Mouse (Mus musculus) neural tube, embryonic 13.5 days (tissue): Measurements from ENCODE around the gene Bclaf1. TPM values are rescaled to one million over a fixed set of nuclear protein-coding genes. Genes with fewer than 3 reads are reported as not detected.

Experiments used
- ATAC-seq: fragments of 200-750 bp; cut with Nextera tagmentation; 2 replicates; pipeline ENCODE4 v1.8.0; 2017; ENCODE audit warnings: low read depth, mild to moderate bottlenecking, moderate TSS enrichment, moderate library complexity
- H3K27ac ChIP-seq: fragments of 300-500 bp; sonication (generic); replicated peaks from 2 replicates; pipeline ENCODE4 v1.5.1; 2015; ENCODE audit warnings: moderate library complexity, mild to moderate bottlenecking, inconsistent platforms
- H3K27me3 ChIP-seq: fragments of 300-500 bp; sonication (generic); 2 replicates; pipeline ENCODE4 v1.6.1; 2015; ENCODE audit warnings: mild to moderate bottlenecking, inconsistent platforms
- H3K36me3 ChIP-seq: fragments of 300-500 bp; sonication (generic); 2 replicates; pipeline ENCODE4 v1.6.1; 2015; ENCODE audit warnings: mild to moderate bottlenecking, inconsistent platforms
- H3K4me1 ChIP-seq: fragments of 300-500 bp; sonication (generic); replicated peaks from 2 replicates; pipeline ENCODE4 v1.6.1; 2015; ENCODE audit warnings: inconsistent platforms
- H3K4me2 ChIP-seq: fragments of 300-500 bp; sonication (generic); 2 replicates; pipeline ENCODE4 v1.6.1; 2015; ENCODE audit warnings: inconsistent platforms, mild to moderate bottlenecking, moderate library complexity
- H3K4me3 ChIP-seq: fragments of 300-500 bp; sonication (generic); 2 replicates; pipeline ENCODE4 v1.5.1; 2015; ENCODE audit warnings: mild to moderate bottlenecking, inconsistent platforms
- H3K9ac ChIP-seq: fragments of 300-500 bp; sonication (generic); 2 replicates; pipeline ENCODE4 v1.6.1; 2015; ENCODE audit warnings: moderate library complexity, mild to moderate bottlenecking, inconsistent platforms
- H3K9me3 ChIP-seq: fragments of 300-500 bp; sonication (generic); 2 replicates; pipeline ENCODE4 v1.6.1; 2016; ENCODE audit warnings: inconsistent platforms
- WGBS: fragments of 180-500 bp; shearing (Covaris S2); methylation state at CpG from one replicate; pipeline ENCODE4 v1.1.7; 2015; 5-methylcytosine and 5-hydroxymethylcytosine counted together
- polyA plus RNA-seq: library from polyadenylated mRNA; unstranded; fragments of >200 nt; fragmentation: Nextera tagmentation; extraction: Ambion mirVana; gene quantifications from 2 replicates; pipeline ENCODE4 v1.2.1, GENCODE M21; 2015

The Bclaf1 gene
- polyA plus RNA-seq, 1 experiment from 2014 or later, result 111 TPM

DNA sequence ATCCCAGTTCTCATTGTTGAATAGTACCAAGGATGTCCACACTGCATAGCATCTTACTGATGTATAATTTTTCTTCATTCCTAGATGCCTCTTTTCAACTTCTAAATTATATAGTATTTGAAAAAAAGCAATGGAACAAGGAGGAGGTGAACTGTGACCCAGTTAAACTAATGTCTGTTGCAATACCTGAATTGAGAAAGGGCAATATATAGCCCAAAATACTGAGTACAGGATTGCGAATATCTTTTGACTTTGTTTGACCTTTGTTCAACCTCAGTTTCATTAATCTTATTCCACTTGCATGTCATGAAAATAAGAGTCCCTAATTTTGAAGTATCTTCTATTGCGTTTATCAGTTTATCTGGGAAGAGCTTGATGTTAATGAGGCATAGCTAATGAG lies 19.0 kb downstream of the Bclaf1 start:
- Histone ChIP-seq H3K36me3 (peaks cover 68% of the 10 kb centered on the region), H3K4me3 (no peak overlapping the region), H3K9me3 (no peaks in the 10 kb centered on the region), H3K27ac (no peak overlapping the region), H3K27me3 (no peaks in the 10 kb centered on the region), H3K9ac (no peak overlapping the region), H3K4me2 (no peak overlapping the region), H3K4me1 (no peaks in the 10 kb centered on the region)
- 84% methylated on average over 2 of the region's 2 CpGs for WGBS
- no peak for ATAC-seq

DNA sequence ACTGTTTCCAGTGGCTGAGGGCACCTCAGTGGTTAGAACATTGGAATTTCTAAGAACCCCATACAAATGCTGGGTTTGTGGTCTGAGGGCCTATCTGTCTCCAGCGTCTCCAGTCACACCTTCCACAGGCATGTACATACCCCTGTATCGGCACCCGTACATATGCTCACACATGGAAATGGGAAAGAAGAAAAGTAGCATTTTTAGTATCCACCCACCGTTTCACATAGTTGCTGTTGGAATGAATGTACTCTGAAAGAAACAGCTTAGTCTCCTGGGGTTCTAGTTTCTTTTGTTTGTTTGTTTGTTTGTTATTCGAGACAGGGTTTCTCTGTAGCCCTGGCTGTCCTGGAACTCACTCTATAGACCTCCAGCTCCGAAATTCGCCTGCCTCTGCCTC lies 25.6 kb downstream of the Bclaf1 start:
- H3K36me3 ChIP-seq, result peaks cover 72% of the 10 kb centered on the region
- WGBS, result 92% methylated on average over 7 of the region's 7 CpGs
- ATAC-seq, result no peak
- H3K4me3 ChIP-seq, result no peak overlapping the region
- no peak overlapping the region for H3K9ac ChIP-seq
- no peaks in the 10 kb centered on the region for H3K9me3 ChIP-seq
- no peak overlapping the region for H3K4me2 ChIP-seq
- no peaks in the 10 kb centered on the region for H3K4me1 ChIP-seq
- no peak overlapping the region for H3K27ac ChIP-seq
- H3K27me3 ChIP-seq, result no peaks in the 10 kb centered on the region

DNA sequence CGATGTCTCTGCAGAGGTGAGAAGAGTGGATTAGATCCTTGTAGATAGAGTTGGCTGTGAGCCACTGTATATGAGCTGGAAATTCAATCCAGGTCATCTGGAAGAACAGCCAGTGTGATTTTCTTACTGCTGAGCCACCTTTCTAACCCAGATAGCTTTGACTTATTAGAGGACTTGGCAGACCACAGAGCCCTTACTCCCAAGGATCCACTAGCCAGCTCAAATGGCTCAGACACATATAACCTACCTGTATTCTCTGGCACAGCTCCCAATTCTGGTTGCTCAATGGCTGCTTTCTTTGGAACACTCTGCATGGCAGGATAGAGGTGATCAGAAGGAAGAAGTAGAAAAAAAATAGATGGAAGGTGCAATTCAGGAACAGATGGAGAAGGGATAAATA lies 33.5 kb downstream of the Bclaf1 start:
- WGBS, result 69% methylated on average over 1 of the region's 1 CpGs
- no peak for ATAC-seq
- no peaks in the 10 kb centered on the region for H3K27me3 ChIP-seq
- H3K4me2 ChIP-seq, result no peak overlapping the region
- H3K4me3 ChIP-seq, result no peak overlapping the region
- H3K9me3 ChIP-seq, result no peaks in the 10 kb centered on the region
- H3K36me3 ChIP-seq, result peaks cover 42% of the 10 kb centered on the region
- peaks cover 14% of the 10 kb centered on the region for H3K4me1 ChIP-seq
- no peak overlapping the region for H3K9ac ChIP-seq
- H3K27ac ChIP-seq, result no peak overlapping the region

DNA sequence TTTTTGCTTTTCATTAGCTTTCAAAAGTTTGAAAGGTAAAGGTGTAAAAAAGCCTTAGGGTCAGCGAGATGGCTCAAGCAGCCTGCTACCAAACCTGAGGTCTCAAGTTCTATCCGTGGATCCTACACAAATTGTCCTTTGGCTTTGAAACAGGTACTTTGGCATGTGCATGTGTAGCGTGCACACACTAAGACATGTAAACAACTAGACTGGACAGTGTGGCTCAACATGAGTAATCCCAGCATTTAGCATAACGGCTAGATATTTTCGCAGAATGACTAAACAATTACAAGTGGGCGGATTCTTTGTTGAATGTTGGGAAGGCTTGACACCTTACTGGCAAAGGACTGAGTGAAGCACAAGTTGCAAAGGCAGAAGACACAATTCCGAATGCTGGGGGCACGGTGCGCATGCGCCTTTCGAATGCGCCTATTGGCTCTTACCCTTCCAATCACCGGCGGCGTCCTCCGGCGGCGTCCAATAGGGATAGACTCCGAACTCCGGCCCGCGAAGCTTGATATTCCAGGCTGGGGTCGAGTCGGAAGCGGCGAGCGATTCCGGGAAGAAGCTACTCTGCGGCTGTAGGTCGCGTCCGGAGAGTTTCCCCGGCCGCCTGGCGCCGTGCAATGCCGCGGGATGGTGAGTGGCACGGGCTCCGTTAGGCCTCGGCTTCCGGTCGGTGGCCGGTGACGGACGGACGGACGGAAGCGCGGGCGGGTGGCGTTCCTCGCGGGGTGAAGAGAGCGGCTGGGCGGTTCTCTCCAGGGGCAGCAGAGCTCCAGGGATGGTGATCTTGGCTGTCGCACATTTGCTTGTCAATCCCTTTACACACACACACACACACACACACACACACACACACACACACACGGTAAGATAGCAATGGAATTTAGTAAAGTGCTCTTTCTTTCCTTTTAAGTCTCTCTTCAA lies 35.3 kb downstream of the Bclaf1 start, which contains the start of gene Mtfr2:
TSS of gene Mtfr2 (plus strand) at position 486 of the 930 bp plus-strand sequence.
- Histone ChIP-seq H3K9ac (peak within 1 kb of the TSS; percentile 47; the same call in 1 of the 2 replicates), H3K27me3 (no peaks in the 10 kb centered on the region), H3K4me2 (peak within 1 kb of the TSS; percentile 93), H3K36me3 (peaks cover 32% of the 10 kb centered on the region), H3K27ac (no peak within 1 kb of the TSS), H3K4me3 (peak within 1 kb of the TSS; percentile 50), H3K4me1 (peaks cover 14% of the 10 kb centered on the region), H3K9me3 (no peaks in the 10 kb centered on the region)
- peak; percentile 95 for ATAC-seq
- WGBS, result 2% methylated on average over 58 of the region's 58 CpGs

DNA sequence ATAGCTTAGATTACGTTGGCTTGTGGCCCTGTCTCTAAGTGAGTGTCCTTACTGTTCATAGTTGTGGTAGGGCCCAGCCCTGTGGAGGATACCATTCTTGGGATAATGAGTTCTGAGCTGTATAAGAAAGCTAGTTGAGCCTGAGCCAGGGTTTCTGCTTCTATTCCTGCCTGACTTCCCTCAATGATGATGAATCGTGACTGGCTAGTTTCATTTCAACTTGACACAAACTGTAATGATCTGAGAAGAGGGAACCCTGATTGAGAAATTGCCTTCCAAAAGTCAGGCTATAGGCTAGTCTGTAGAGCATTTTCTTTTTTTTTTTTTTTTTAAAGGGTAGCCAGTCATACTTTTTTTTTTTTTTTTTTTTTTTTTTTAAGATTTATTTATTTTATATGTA lies 36.6 kb downstream of the Bclaf1 start:
- no peak overlapping the region for H3K4me3 ChIP-seq
- no peak overlapping the region for H3K9ac ChIP-seq
- H3K36me3 ChIP-seq, result peaks cover 19% of the 10 kb centered on the region
- no peak overlapping the region for H3K27ac ChIP-seq
- no peaks in the 10 kb centered on the region for H3K9me3 ChIP-seq
- no peak overlapping the region for H3K4me2 ChIP-seq
- WGBS, result 93% methylated on average over 2 of the region's 2 CpGs
- H3K4me1 ChIP-seq, result peaks cover 14% of the 10 kb centered on the region
- ATAC-seq, result no peak
- H3K27me3 ChIP-seq, result no peaks in the 10 kb centered on the region

DNA sequence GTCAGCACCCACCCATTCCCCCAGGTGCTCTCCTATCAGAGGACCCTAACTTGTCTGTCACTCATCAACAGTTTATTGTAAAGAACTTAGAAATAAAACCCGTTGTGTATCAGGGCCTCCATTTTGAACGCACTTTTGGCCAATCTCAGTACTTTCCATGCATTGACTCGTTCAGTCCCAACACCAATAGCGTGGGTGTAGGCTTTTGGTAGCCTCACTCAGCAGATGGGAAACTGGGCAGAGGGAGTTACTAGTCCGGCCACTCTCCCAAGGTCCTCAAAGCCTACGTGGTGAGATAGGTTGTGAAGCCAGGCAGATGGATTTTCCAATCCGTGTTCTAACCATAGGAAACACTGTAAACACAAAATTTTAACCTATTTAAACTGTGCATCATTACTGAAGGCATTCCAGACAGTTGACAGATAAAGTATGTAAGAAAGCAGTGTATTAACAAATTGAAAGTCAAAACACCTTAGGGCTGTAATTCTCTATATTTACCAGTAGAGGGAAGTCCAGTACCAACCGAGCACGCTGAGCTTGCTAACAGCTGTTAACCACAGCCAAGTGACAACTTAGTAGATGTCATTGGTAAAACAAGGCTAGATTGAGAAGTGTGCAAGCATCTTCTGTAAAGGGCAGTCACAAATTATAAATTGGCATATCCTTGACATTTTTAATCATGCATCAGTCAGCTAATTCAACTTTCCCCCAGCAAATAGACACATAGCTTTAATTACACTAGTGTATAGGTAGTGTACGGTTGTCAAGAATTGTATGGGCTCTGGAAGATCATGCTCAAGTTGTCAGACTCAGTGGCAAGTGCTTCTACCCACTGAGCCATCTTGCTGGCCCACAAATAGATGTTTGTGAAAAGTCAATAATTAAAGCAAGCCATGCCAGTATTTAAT lies 49.5 kb downstream of the Bclaf1 start:
- ATAC-seq, result peak; percentile 79

DNA sequence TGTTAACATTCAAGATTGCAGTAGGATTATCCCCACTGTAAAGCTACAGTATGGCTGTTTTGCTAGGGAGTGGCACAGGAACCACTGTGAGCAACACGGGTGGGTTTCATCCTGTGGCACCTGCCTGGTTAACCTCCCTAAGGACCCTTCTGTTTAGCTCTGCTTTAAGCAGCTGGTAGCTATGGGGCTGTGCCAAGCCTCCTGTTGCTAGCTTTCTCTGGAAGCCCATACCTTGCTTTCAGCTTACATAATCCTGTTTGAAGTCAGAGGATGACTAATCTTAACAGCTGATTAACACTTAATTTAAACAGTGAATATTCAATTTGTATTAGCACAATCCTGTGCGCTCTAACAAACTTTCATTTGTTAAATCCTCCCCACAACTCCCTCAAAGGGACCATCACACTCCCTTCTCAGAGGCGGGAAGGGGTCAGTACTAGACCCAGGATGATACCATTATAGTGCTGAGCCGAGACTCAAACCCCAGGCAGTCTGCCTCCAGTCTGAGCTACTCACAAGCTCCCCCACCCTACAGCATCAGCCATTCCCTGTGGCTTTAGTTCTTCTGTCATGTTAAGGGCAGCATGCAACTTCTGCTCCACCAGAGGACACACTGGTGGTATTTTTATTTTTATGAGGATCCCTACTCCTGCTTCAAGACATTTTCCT lies 50.3 kb downstream of the Bclaf1 start:
- ATAC-seq, result 0 out of 2 replicates have a peak, but pooled peaks have one; percentile 36
- 86% methylated on average over 4 of the region's 4 CpGs for WGBS
- H3K4me3 ChIP-seq, result no peak overlapping the region

More for the DNA sequence above, 49.5 kb downstream of the Bclaf1 start:
- Histone ChIP-seq H3K4me2 (no peak overlapping the region), H3K36me3 (no peaks in the 10 kb centered on the region), H3K4me1 (no peaks in the 10 kb centered on the region), H3K27me3 (no peaks in the 10 kb centered on the region), H3K27ac (no peak overlapping the region), H3K9ac (no peak overlapping the region), H3K9me3 (no peaks in the 10 kb centered on the region), H3K4me3 (no peak overlapping the region)
- 63% methylated on average over 10 of the region's 10 CpGs for WGBS

DNA sequence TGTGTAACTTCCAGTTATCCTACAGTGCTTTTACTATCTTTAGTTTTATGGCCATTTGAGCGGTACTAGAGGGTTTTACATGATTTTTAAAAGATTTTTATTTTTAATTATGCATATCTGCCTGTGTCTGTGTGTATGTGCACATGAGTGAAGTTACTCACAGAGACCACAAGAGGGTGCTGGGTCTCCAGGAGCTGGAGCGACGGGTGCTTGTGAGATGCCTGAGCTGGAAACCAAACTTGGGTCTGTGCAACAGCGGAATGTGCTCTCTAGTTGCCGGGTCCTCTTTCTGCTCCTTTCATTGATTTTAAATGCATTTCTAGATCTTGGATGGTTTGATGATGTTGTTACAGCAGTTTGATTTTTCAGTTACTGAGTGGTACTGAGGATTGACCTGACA lies 59.8 kb downstream of the Bclaf1 start:
- ATAC-seq, result no peak
- no peaks in the 10 kb centered on the region for H3K27me3 ChIP-seq
- no peak overlapping the region for H3K9ac ChIP-seq
- no peak overlapping the region for H3K4me3 ChIP-seq
- H3K4me1 ChIP-seq, result no peaks in the 10 kb centered on the region
- H3K27ac ChIP-seq, result no peak overlapping the region
- peaks cover 6% of the 10 kb centered on the region; the same call in 1 of the 2 replicates for H3K9me3 ChIP-seq
- WGBS, result 93% methylated on average over 5 of the region's 5 CpGs
- no peaks in the 10 kb centered on the region for H3K36me3 ChIP-seq
- no peak overlapping the region for H3K4me2 ChIP-seq

More for the DNA sequence above, 50.3 kb downstream of the Bclaf1 start:
- Histone ChIP-seq H3K4me2 (no peak overlapping the region), H3K36me3 (no peaks in the 10 kb centered on the region), H3K4me1 (no peaks in the 10 kb centered on the region), H3K9ac (no peak overlapping the region), H3K27me3 (no peaks in the 10 kb centered on the region), H3K9me3 (peaks cover 2% of the 10 kb centered on the region; the same call in 1 of the 2 replicates), H3K27ac (no peak overlapping the region)

DNA sequence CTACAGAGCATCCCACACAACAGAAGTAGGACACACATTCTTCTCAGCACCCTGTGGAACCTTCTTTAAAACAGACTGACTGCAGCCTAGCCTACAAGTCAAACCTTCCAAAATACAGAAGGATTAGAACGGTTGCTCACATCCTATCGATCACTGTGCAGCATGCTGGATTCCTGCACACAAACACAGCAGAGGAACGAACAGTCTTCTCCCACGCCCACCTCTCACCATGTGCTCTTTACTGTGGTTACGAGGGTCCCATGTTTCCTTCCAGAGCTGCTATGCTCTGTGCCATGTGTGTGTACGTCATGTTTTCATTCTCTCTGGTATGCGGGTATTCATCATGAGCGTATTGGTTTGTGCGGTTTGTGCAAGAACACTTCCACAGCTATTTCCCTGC lies 65.4 kb downstream of the Bclaf1 start:
- H3K9ac ChIP-seq, result no peak overlapping the region
- no peaks in the 10 kb centered on the region for H3K27me3 ChIP-seq
- no peaks in the 10 kb centered on the region for H3K9me3 ChIP-seq
- no peak overlapping the region for H3K4me3 ChIP-seq
- H3K27ac ChIP-seq, result no peak overlapping the region
- H3K4me2 ChIP-seq, result no peak overlapping the region
- WGBS, result 91% methylated on average over 9 of the region's 9 CpGs
- no peak for ATAC-seq
- 0 out of 2 replicates have a peak, but pooled peaks cover under 1% of the 10 kb centered on the region for H3K4me1 ChIP-seq
- H3K36me3 ChIP-seq, result no peaks in the 10 kb centered on the region

DNA sequence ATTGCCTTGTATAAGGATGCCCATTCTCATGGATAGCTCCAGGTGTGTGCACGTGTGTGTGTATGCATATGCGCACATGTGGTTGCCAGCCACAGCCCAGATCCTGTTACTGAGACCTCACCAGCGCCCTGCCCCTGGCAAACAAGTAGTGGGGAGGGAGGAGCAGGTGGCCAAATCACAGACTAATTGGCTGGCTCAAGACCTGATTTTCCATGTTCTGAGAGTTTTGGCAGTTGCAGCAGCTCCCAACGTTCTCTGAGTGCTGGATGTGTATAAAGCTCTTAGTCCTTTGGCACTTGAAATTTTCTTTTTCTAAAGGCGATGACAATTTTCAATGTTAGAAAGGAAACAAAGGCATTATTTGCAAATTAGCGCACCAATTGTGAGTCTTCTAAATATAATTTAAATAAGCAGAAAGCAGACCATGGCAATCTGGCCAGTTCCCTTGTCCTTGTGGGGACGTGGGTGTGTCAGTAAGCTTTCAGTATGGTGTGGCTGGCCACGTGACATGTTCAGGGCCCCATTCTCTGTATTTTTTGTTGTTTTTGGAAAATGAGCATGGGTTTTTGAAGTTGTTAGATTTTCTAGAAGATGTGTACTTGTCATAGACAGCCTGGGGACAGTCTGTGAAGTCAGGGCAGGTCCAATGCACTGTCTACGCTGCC lies 66.9 kb downstream of the Bclaf1 start:
- no peak for ATAC-seq
- no peak overlapping the region for H3K4me3 ChIP-seq
- no peaks in the 10 kb centered on the region for H3K36me3 ChIP-seq
- H3K4me2 ChIP-seq, result no peak overlapping the region
- no peak overlapping the region for H3K27ac ChIP-seq
- no peaks in the 10 kb centered on the region for H3K9me3 ChIP-seq
- WGBS, result 89% methylated on average over 9 of the region's 9 CpGs
- H3K4me1 ChIP-seq, result 0 out of 2 replicates have a peak, but pooled peaks cover 6% of the 10 kb centered on the region
- H3K9ac ChIP-seq, result no peak overlapping the region
- no peaks in the 10 kb centered on the region for H3K27me3 ChIP-seq

DNA sequence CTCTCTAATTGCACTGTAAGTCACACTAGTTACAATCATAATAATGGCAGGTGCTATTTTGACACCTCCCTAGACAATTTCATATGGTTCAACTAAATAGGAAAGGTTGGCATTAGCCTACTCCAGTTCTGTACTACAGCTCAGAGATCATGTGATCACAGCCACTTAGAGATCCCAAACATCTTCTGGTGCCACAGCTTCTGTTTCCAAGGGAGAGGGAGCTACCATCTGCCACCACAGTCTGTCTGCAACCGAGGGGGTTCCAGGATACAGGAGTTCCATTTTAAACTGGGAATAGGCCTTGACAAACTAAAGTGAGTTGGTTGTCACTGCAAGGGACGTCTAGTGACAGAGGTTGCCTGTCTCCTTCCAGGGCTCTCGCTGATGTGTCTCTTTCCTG lies 68.5 kb downstream of the Bclaf1 start:
- 89% methylated on average over 3 of the region's 3 CpGs for WGBS
- no peaks in the 10 kb centered on the region for H3K27me3 ChIP-seq
- no peaks in the 10 kb centered on the region for H3K36me3 ChIP-seq
- H3K4me2 ChIP-seq, result no peak overlapping the region
- no peaks in the 10 kb centered on the region for H3K9me3 ChIP-seq
- H3K27ac ChIP-seq, result no peak overlapping the region
- H3K9ac ChIP-seq, result no peak overlapping the region
- no peak for ATAC-seq
- no peak overlapping the region for H3K4me3 ChIP-seq
- H3K4me1 ChIP-seq, result 0 out of 2 replicates have a peak, but pooled peaks cover 6% of the 10 kb centered on the region
